Mouse (Mus musculus) liver, embryonic 16.5 days (tissue): ENCODE measurements around the gene Arl2. TPM values are rescaled to one million over a fixed set of nuclear protein-coding genes. Genes with fewer than 3 reads are reported as not detected.
A peak's percentile ranks its signal among the peaks of the same experiment; 100 is the strongest.
"Not testable (repeated sequence)": the region's sequence is repeated elsewhere in the genome, so short reads cannot be mapped to it uniquely, and the experiment has no call there.

Experiments used
- ATAC-seq: fragments of 200-750 bp; cut with Nextera tagmentation; 2 replicates; pipeline ENCODE4 v1.8.0; 2017; ENCODE audit warnings: low read depth, mild to moderate bottlenecking, moderate number of reproducible peaks, moderate library complexity
- H3K27ac ChIP-seq: fragments of 300-500 bp; sonication (generic); 2 replicates; pipeline ENCODE4 v1.5.1; 2014; ENCODE audit warnings: mild to moderate bottlenecking, low read length
- H3K27me3 ChIP-seq: fragments of 300-500 bp; sonication (generic); 2 replicates; pipeline ENCODE4 v1.6.1; 2014; ENCODE audit warnings: low read depth, low read length, mixed read lengths; ENCODE audit not compliant: control insufficient read depth, insufficient read depth
- H3K36me3 ChIP-seq: fragments of 300-500 bp; sonication (generic); 2 replicates; pipeline ENCODE4 v1.6.1; 2014; ENCODE audit warnings: mild to moderate bottlenecking; ENCODE audit not compliant: control insufficient read depth, insufficient read depth
- H3K4me1 ChIP-seq: fragments of 300-500 bp; sonication (generic); 2 replicates; pipeline ENCODE4 v1.6.1; 2014; ENCODE audit warnings: low read depth, low read length, mixed read lengths; ENCODE audit not compliant: control insufficient read depth
- H3K4me2 ChIP-seq: fragments of 300-500 bp; sonication (generic); 2 replicates; pipeline ENCODE4 v1.6.1; 2014; ENCODE audit warnings: low read depth, low read length, mixed read lengths
- H3K4me3 ChIP-seq: fragments of 300-500 bp; sonication (generic); 2 replicates; pipeline ENCODE4 v1.5.1; 2014; ENCODE audit warnings: low read depth, mild to moderate bottlenecking, low read length
- H3K9ac ChIP-seq: fragments of 300-500 bp; sonication (generic); 2 replicates; pipeline ENCODE4 v1.6.1; 2014; ENCODE audit warnings: low read depth, low read length
- H3K9me3 ChIP-seq: fragments of 300-500 bp; sonication (generic); replicated peaks from 2 replicates; pipeline ENCODE4 v1.6.1; 2016; ENCODE audit warnings: low read length; ENCODE audit not compliant: control insufficient read depth
- WGBS: fragments of 180-500 bp; shearing (Covaris S2); extraction: QIAGEN DNeasy Blood & Tissue Kit; methylation state at CpG from one replicate; pipeline ENCODE4 v1.1.7; 2014; ENCODE audit not compliant: insufficient replicate concordance; 5-methylcytosine and 5-hydroxymethylcytosine counted together
- polyA plus RNA-seq: library from polyadenylated mRNA; unstranded; fragments of >200 nt; fragmentation: Nextera tagmentation; extraction: Ambion mirVana; gene quantifications from 2 replicates; pipeline ENCODE4 v1.2.1, GENCODE M21; 2015

Arl2 gene
- polyA plus RNA-seq, 1 experiment from 2014 or later: 25.1 TPM

DNA sequence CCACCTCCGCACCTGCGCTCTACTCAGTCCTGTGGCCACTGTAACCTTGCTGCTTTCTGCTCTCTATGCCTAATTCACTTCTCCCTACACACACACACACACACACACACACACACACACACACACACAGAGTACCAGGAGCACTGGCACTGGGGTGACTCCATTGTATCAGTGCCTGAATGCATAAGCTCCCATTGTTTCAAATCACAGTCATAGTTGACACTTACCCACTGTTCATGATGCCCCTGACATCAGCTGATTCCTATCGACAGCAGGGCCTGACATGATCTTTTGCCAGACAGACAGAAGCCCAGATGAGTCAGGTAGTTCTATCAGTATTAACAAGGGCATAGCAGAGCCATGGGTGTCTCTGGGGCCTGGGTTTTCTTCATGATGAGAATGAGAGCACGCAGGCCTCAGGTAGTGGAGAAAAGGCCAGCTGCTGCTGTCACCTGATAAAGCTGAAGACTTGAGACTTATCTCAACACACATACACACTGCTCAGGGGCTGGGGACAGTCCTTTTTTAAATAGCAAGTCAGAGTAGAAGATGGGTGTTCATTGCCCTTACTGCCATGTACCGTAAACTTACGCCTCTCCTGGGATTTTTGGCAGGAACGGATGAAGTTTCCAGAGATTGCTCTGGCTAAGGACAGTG lies 9.0 kb downstream of the Arl2 start:
- Histone ChIP-seq H3K36me3 (peaks cover 5% of the 10 kb centered on the region; the same call in 1 of the 2 replicates), H3K4me1 (peaks cover 61% of the 10 kb centered on the region), H3K9me3 (no peaks in the 10 kb centered on the region), H3K27me3 (no peaks in the 10 kb centered on the region), H3K9ac (peak overlapping the region; percentile 59), H3K4me2 (peak overlapping the region; percentile 66), H3K4me3 (peak overlapping the region; percentile 48), H3K27ac (peak overlapping the region; percentile 97)
- 47% methylated on average over 7 of the region's 7 CpGs for WGBS
- peak; percentile 81 for ATAC-seq

DNA sequence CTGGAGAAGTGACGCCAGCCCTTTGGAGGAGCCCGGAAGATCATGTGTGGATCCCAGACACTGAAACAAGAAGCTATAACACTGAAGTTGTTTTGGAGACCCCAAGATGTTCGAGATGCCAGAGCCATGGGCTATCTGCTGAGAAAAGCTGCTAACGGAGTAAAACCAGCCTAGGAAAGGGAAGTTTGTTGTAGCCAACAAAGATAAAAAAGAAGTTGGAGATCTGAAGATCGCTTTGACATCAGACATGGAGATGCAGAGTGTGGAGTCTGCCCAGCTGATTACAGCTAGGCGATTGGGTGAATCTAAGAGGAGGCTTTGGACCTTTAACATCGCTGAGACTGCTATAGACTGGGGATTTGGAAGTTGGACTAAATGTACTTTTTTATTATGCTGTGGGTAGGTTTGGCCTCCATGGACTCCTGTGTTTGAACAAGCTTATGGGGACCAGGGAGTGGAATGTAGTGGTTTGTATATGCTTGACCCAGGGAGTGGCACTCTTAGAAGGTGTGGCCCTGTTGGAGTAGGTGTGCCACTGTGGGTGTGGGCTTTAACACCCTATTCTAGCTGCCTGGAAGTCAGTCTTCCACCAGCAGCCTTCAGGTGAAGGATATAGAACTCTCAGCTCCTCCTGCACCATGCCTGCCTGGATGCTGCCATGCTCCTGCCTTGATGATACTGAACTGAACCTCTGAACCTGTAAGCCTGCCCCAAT lies 10.8 kb downstream of the Arl2 start:
- H3K9ac ChIP-seq, H3K27me3 ChIP-seq, H3K36me3 ChIP-seq, ATAC-seq, H3K9me3 ChIP-seq: not testable (repeated sequence)
- WGBS: 56% methylated on average over 7 of the region's 7 CpGs
- peak overlapping the region; percentile 48 for H3K4me3 ChIP-seq
- peak overlapping the region; percentile 66 for H3K4me2 ChIP-seq
- H3K27ac ChIP-seq: peak overlapping the region; percentile 97
- peaks cover 70% of the 10 kb centered on the region for H3K4me1 ChIP-seq

DNA sequence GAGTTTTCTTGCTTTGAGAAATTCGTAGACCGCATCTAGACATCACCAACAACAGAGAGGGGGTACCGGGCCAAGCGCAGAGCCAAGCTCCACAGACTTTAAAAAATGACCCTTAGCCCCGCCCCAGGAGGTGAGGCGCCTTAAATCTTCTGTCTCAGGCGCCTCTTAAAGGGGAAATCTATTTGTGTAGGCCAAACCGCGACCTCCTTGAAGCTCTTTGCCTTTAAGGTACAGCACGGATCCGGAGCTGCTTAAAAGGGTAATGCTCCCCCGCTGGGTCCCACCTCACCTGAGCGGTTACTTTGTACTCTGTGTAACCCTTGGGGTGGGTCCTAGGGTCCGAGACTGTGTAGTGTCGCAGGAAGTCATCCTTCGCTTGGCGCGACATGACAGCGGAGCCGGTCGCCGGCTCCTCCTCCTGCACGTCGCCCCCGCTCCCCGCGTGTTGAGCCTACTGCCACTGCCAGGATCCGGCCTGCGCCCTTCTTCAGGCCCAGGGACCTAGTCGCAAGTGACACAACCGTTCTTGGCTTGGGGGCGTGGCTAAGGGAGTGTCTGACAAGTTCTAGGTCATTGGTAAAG lies 13.5 kb downstream of the Arl2 start, which contains the start of gene Snx15:
Gene Snx15 (minus strand): TSS at position 545 of the 582 bp plus-strand sequence.
- WGBS: under 1% methylated on average over 32 of the region's 32 CpGs
- Histone ChIP-seq H3K9me3 (no peaks in the 10 kb centered on the region), H3K4me3 (peak within 1 kb of the TSS; percentile 73), H3K27ac (peak within 1 kb of the TSS; percentile 97), H3K36me3 (no peaks in the 10 kb centered on the region), H3K27me3 (no peaks in the 10 kb centered on the region), H3K9ac (peak within 1 kb of the TSS; percentile 82), H3K4me2 (peak within 1 kb of the TSS; percentile 70), H3K4me1 (peaks cover 56% of the 10 kb centered on the region)
- ATAC-seq: peak; percentile 86

DNA sequence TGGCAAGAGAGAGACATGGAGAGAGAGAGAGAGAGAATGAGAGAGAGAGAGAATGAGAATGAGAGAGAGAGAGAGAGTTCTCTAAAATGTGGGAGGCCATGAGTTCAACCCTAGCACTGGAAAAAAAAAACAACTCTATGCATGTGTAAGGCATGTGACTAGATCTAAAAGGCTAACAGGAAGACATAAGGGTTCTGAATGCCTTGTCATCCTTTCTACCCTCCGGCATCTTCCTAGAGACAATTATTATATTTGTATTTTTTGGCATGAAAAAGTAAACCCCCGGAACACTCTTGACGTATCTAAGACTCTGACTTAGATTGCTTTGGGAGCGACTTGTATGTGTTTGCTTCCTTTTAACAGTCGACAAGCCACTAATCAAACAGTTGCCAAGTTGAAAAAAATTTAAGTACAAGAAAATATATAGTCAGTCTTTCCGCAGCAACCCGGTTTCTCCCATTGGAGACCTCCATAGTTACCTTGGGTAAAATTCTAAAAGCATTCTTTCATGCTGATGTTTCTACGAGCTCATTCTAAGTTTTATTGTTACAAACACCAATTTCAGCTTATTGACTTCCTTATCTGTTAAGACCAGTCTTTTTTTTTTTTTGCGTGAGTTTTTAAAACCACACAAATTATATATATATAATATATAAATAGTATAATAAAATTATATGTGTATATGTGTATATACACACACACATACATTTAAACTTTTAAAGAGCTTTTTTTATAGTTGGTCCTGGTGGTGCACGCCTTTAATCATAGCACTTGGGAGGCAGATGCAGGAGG lies 14.4 kb downstream of the Arl2 start:
- no peaks in the 10 kb centered on the region for H3K27me3 ChIP-seq
- ATAC-seq: no peak
- H3K4me1 ChIP-seq: peaks cover 49% of the 10 kb centered on the region
- 57% methylated on average over 10 of the region's 10 CpGs for WGBS
- H3K4me3 ChIP-seq: peak overlapping the region; percentile 73
- H3K9me3 ChIP-seq: no peaks in the 10 kb centered on the region
- H3K36me3 ChIP-seq: no peaks in the 10 kb centered on the region
- H3K27ac ChIP-seq: peak overlapping the region; percentile 97
- H3K4me2 ChIP-seq: peak overlapping the region; percentile 70
- peak overlapping the region; percentile 82 for H3K9ac ChIP-seq

DNA sequence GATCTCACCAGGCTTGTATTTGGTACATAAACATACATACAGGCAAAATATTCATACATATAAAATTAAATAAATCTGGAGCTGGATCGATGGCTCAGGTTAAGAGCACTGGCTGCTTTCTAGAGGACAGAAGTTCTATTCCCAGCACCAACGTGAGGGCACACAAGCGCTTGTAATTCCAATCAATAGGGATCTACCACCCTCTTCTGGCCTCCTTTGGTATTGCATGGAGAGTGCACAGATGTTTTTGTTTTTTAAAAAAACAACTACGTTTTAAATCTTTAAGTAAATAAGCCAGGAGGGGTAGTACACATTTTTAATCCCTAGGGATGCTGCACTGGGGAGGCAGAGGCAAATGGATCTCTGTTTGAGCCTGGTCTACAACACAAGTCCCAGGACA lies 15.1 kb downstream of the Arl2 start:
- H3K4me3 ChIP-seq: peak overlapping the region; percentile 73
- H3K9ac ChIP-seq: peak overlapping the region; percentile 28
- H3K27me3 ChIP-seq: no peaks in the 10 kb centered on the region
- peak overlapping the region; percentile 97 for H3K27ac ChIP-seq
- 17% methylated on average over 4 of the region's 4 CpGs for WGBS
- no peak for ATAC-seq
- no peaks in the 10 kb centered on the region for H3K9me3 ChIP-seq
- peaks cover 42% of the 10 kb centered on the region for H3K4me1 ChIP-seq
- peak overlapping the region; percentile 70 for H3K4me2 ChIP-seq
- no peaks in the 10 kb centered on the region for H3K36me3 ChIP-seq

DNA sequence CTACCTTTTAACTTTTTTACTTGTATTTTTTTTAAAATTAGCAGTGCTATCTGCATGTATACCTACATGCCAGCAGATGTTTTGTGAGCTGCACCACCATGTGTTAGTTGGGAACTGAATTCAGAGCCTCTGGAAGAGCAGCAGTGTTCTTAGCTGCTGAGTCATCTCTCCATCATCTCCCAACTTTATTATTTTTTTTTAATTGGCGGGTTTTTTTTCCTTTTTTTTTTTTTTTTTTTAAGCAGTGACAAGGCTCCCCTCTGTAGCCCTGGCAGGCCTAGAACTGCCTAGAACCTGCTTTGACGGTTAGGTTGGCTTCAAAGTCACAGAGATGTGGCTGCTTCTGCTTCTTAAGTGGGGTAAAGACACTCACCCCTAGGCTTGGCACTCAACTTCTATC lies 16.4 kb downstream of the Arl2 start:
- H3K9me3 ChIP-seq: no peaks in the 10 kb centered on the region
- no peak overlapping the region for H3K9ac ChIP-seq
- no peak for ATAC-seq
- WGBS: 61% methylated on average over 2 of the region's 2 CpGs
- H3K4me2 ChIP-seq: no peak overlapping the region
- no peak overlapping the region for H3K4me3 ChIP-seq
- H3K27me3 ChIP-seq: no peaks in the 10 kb centered on the region
- H3K4me1 ChIP-seq: peaks cover 28% of the 10 kb centered on the region
- no peak overlapping the region for H3K27ac ChIP-seq
- H3K36me3 ChIP-seq: peaks cover 6% of the 10 kb centered on the region; the same call in 1 of the 2 replicates

DNA sequence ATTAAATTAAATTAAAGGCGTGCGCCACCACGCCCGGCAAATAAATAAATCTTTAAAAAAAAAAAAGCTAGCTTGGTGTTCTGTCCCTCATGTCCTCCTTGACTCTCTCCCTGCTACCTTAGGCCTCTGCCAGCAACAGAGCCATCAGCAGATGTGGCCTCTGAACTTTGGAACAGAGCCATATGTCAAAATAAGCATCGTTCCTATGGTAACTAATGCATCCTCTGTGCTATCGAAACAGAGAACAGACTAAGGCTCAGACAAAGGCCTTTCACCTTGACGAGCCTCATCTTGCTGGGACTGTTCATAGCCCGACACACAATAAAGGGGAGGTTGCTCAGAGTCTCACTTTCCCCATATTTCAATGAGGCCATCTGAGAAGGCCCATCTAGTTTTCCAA lies 18.0 kb downstream of the Arl2 start:
- peaks cover 22% of the 10 kb centered on the region for H3K4me1 ChIP-seq
- H3K9ac ChIP-seq: no peak overlapping the region
- H3K4me2 ChIP-seq: no peak overlapping the region
- no peak for ATAC-seq
- no peaks in the 10 kb centered on the region for H3K27me3 ChIP-seq
- 81% methylated on average over 8 of the region's 8 CpGs for WGBS
- no peak overlapping the region for H3K4me3 ChIP-seq
- H3K36me3 ChIP-seq: peaks cover 8% of the 10 kb centered on the region; the same call in 1 of the 2 replicates
- no peaks in the 10 kb centered on the region for H3K9me3 ChIP-seq
- H3K27ac ChIP-seq: no peak overlapping the region

DNA sequence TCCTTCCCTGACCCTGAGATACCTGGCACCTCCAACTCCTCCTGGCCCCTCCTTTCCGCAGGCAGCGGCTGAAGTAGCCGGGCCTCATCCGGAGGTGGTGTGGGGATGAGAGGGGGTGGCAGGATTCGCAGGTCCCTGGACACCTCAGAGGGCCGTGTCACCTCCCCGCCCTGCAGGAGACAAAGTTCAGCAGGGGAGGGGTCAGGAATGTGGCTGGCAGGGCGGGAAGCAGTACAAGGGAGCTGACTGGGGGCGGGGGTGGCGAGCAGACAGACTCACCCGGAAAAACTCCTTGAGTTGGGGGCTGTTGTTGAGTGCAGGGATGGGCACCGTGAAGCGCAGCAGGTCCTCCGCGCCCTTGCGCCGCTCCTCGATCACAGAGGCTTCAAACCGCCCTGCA lies 19.6 kb downstream of the Arl2 start:
- WGBS: 73% methylated on average over 19 of the region's 19 CpGs
- no peaks in the 10 kb centered on the region for H3K9me3 ChIP-seq
- H3K4me3 ChIP-seq: peak overlapping the region; percentile 31
- peaks cover 23% of the 10 kb centered on the region for H3K4me1 ChIP-seq
- H3K9ac ChIP-seq: no peak overlapping the region; the same call in 1 of the 2 replicates
- peaks cover 8% of the 10 kb centered on the region; the same call in 1 of the 2 replicates for H3K36me3 ChIP-seq
- H3K4me2 ChIP-seq: peak overlapping the region; percentile 23
- no peaks in the 10 kb centered on the region for H3K27me3 ChIP-seq
- peak; percentile 42 for ATAC-seq
- H3K27ac ChIP-seq: peak overlapping the region; percentile 54
